Mouse (Mus musculus) right cerebral cortex, postnatal 10 days (tissue): ENCODE results near the gene Chid1.
"Not testable (repeated sequence)": the region's sequence is repeated elsewhere in the genome, so short reads cannot be mapped to it uniquely, and the experiment has no call there.

Experiments used
- DNase-seq, 2 experiments: peaks; one replicate each; pipeline ENCODE4 v3.0.0; 2021; ENCODE audit warnings: low spot score in 2 of 2

Gene Chid1

GRCm38 (mm10) chr7:141462333-141462821 is 77.3 kb downstream of the Chid1 start:
- peak in 1 of 2 experiments; percentile 20 for DNase-seq

- DNase-seq = peak in 1 of 2 experiments; percentile 24
Measured at GRCm38 (mm10) chr7:141461521-141462332, 77.9 kb downstream of the Chid1 start.

DNA sequence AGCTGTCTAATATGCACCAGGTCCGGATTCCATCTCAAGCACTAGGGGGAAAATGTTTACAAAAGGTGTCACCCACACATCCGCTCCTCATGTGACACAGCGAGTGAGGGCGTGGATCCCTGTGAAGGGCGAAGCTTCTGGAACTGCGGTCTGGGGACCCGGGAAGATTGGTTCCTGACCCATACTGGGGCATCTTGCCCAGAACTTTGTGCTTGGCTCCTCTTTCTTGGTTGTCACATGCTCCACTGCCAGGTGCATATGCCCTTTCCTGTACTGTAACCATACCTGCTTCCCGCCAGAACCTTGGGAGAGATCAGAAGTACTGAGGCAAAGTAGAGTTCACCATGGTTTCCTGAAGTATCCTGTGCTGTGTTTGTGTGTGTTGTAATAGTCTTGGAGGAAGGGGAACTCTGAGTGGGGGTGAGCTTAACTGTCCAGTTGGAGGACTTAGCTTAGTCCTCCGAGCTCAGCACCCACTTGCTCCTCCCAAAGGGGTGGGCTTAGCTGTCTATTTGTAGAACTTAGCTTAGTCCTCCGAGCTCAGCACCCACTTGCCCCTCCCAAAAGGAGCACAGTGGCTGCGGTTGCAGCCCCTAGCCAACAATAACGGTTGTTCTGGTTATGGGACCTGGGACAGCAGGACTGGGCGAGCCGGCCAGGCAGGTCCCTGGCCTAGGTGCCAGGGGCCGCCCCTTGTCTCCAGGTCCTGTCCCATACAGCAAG is 79.1 kb downstream of the Chid1 start, which contains the start of gene Cracr2b:
Gene Cracr2b, plus strand, starts transcription at position 704 of the 723 bp plus-strand sequence.
- DNase-seq = peak in 1 of 2 experiments; percentile 39

DNA sequence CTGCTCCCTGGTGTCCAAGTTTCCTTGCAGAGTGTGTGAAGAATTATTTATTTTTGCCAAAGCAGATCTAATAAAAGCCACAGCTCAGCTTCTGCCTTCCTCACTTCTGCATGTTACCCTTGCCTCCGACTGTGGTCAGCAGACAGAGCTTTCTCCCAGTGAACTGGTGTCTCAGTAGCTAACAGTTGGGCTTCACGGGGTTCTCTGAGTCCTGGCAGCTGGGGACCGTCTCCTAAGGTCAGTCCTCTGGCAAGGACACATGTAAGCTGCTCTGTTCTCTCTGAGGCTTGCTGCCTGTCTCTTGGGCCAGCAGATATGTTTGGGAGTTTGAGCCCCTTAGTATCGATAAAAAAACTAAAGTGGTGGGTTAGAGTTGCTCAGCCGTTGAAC is 79.7 kb downstream of the Chid1 start:
- DNase-seq = no peak

GRCm38 (mm10) chr7:141459301-141459711 is 80.4 kb downstream of the Chid1 start:
- DNase-seq = peak in 1 of 2 experiments; percentile 24

- peak in 1 of 2 experiments; percentile 21 for DNase-seq
Measured at GRCm38 (mm10) chr7:141458661-141459060, 81.0 kb downstream of the Chid1 start.

- DNase-seq = peak in 1 of 2 experiments; percentile 29
Measured at GRCm38 (mm10) chr7:141457986-141458660, 81.5 kb downstream of the Chid1 start.

DNA sequence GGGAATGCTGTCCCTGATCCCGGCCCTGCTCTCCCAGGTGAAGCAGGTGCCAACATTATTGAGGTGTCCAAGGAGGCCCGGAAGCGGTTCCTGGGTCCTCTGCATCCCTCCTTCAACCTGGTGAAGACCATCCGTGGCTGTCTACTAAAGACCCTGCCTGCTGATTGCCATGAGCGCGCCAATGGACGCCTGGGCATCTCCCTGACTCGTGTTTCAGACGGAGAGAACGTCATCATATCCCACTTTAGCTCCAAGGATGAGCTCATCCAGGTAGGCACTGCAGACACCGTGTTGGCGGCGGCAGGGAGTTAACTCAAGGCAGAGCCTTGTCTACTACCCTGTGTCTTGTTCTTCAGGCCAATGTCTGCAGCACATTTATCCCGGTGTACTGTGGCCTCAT is 82.4 kb downstream of the Chid1 start:
- DNase-seq = peak in 1 of 2 experiments; percentile 21

GRCm38 (mm10) chr7:141456739-141457138 is 82.9 kb downstream of the Chid1 start:
- DNase-seq = peak in 1 of 2 experiments; percentile 25

- peak in 1 of 2 experiments; percentile 62 for DNase-seq
Measured at GRCm38 (mm10) chr7:141455610-141456314, 83.9 kb downstream of the Chid1 start.

GRCm38 (mm10) chr7:141454967-141455551 is 84.6 kb downstream of the Chid1 start, which contains the start of gene Pnpla2:
Gene Pnpla2, plus strand, starts transcription at chr7:141455198.
- peak; percentile 95 for DNase-seq

- no peak for DNase-seq
Measured at GRCm38 (mm10) chr7:141453636-141454035, 86.0 kb downstream of the Chid1 start.

DNA sequence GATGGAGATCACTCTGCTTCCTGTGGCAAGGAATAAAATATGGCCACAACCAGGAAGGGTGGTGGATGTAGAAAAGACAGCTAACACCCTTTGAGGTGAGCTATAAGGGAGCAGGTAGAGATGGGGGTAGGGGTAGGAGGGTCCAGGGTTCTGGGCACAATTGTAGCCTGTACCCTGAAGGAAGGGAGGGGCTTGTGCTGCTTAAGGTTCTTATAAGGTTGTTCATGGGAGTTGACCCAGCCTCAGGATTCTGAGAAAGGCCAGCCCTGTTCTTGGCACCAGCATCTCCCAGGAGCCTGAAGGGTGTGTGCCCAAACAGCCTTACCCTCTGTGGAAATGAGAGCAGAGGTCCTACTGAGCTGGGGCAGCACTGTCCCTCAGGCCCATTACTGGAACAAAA is 87.7 kb downstream of the Chid1 start:
- DNase-seq = no peak

DNA sequence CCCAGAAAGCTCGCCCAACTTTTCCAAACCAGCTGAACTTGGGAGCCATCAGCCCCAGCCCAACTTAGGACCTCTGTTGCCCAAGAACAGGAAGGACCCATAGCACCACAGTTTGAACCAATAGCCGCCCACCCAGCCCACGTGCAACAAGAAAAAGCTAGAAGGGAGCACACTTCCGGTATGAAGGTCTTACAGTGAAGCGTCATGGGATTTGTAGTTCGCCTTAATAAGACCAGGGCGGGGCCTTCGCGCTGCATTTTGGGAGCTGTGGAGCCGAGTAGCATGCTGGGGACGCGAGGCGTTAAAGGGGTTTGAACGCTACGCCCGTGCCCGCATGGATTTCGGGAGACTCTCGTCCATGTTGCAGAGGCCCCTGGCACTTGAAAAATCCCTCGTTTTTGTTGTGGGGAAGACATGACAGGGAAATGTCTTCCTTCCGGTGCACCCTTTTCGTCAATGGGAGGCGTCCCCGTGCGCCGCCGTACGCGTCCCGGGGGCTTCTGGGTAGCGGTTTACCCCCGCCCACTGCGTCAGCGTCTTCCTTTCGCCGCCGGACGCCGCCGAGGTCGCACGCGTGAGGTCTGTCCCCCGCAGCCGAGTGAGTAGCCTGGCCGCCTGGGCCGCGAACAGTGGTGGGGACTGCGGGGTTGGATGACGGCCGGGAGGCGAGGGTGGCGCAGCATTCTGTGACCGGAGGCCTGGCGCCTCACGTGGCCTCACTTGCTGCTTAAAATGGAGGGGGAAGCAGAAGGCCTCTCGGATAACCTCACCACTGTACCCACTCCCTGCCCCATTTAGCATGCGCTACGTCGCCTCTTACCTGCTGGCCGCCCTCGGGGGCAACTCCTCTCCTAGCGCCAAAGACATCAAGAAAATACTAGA is 92.3 kb downstream of the Chid1 start, which contains the start of gene Rplp2:
Gene Rplp2, plus strand, starts transcription at position 261 of the 882 bp plus-strand sequence.
- DNase-seq = peak; percentile 96

DNA sequence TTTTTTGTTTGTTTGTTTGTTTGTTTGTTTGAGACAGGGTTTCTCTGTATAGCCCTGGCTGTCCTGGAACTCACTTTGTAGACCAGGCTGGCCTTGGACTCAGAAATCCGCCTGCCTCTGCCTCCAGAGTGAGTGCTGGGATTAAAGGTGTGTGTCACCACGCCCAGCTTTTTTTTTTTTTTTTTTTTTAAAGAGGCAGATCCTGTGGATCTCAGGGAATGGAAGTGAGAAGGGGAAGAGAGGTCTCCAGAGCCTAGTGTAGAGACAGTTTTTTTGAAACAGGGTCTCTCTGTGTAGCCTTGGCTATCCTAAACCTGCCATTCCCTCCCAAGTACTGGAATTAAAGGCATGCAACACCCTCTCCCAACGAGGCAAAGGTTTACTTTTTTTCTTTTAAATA is 93.3 kb downstream of the Chid1 start:
- not testable (repeated sequence) for DNase-seq

DNA sequence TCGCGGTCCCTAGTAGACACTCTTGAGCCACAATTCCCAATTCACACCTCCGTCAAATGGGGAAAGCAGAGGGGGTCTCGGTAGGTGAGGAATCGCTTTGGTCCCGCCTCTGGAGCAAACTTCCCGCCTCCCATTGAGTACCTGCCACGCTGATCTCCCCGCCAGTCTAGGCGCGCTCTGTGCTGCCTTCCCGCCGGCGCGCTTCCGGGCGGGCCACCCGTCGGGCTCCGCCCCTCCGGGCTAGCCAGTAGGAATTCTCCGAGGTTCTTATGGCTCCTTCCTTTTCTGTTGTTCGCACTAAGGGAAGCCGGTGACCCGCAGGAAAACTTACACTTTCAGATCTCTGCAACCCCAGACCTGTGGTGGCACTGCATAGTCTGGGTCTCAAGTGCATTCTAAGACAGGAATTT is 95.8 kb downstream of the Chid1 start, which contains the start of gene Pidd1:
Gene Pidd1, minus strand, starts transcription at position 198 of the 410 bp plus-strand sequence.
- DNase-seq = peak; percentile 52 to 55
